Mouse (Mus musculus): Measurements from ENCODE around the gene Alox5.

- no peak for TF ChIP-seq POLR2A (IDR thresholded peaks at IDR 0.05; ENCODE audit: borderline replicate concordance, control insufficient read depth, low read depth, low read length)
- TF ChIP-seq CTCF (IDR thresholded peaks at IDR 0.05; ENCODE audit: control insufficient read depth, insufficient read depth, low read length): no peak
These were observed 25.9 kb upstream of the Alox5 start for GRCm38 (mm10) chr6:116486833-116487232.
